Mouse (Mus musculus) CD4-positive, CD25-positive, alpha-beta regulatory T cell, adult 4 months (primary cell): Measurements from ENCODE around the gene Slc25a26. TPM values are rescaled to one million over a fixed set of nuclear protein-coding genes. Genes with fewer than 3 reads are reported as not detected.

Experiments used
- ATAC-seq: one replicate; pipeline ENCODE4 v1.8.0; 2017
- polyA plus RNA-seq, 2 experiments: library from polyadenylated mRNA; unstranded; fragments of 100-300 nt; shearing (Covaris generic); gene quantifications; one replicate each; pipeline ENCODE4 v1.2.1; 2017

Slc25a26 gene
- polyA plus RNA-seq, 2 experiments from 2014 or later = 6.8 to 7.0 TPM

DNA sequence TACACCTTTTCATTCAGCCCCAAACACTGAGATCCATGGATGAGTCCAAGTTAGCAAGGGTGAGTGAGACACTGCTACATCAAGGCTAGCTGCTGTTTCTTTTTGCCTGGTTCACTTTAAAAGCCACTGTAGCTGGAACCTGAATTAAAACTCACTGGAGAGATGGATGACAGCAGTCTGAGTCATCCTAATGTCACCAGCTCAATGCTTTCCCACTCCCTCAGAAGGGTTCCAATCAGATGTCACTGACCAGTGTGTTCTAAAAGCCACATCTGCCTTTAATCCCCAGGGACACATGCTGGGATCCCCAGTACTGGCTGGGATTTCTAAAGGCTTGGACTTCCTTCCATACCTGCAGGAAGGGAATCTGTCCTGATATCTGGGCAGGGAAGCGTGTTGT is 141.9 kb downstream of the Slc25a26 start:
- no peak for ATAC-seq

DNA sequence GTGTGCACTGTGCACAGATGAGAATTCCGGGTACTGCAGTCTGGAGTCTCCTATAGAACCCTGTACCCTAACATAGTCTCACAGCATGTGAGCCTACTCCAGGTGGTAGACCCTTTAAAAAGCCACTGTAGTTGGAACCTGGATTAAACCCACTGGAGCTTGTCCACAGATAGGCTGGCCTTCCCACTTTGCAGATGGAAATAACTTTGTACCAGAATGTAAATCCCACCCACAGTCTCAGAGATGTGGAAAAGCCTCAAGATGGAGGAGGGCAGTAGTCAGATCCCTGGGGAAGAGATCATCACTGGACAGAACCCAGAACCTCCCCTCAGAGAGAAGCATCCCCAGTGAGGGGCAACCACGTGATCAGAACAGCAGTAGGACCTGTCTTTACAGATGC is 143.9 kb downstream of the Slc25a26 start:
- no peak for ATAC-seq

DNA sequence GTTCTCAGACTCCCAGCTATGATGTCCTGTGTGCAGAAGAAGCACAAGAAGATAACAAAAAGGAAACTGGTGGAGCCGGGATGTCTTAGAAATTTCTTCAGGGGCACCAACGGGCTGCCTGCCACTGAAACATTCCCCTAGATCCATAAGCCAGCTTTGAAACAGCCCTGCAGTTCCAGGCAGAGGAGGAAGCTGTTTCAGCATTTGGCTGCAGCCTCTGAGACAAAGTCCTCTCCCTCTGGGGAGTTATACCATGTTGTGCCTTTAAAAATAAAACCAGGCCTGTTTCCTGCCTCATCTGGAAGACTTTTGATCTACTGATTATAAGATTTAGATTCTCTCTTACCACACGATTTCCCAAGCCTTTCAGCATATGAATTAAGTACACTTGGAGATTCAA is 144.5 kb downstream of the Slc25a26 start:
- no peak for ATAC-seq

GRCm38 (mm10) chr6:94645723-94646122 is 145.6 kb downstream of the Slc25a26 start:
- ATAC-seq = peak; percentile 13

DNA sequence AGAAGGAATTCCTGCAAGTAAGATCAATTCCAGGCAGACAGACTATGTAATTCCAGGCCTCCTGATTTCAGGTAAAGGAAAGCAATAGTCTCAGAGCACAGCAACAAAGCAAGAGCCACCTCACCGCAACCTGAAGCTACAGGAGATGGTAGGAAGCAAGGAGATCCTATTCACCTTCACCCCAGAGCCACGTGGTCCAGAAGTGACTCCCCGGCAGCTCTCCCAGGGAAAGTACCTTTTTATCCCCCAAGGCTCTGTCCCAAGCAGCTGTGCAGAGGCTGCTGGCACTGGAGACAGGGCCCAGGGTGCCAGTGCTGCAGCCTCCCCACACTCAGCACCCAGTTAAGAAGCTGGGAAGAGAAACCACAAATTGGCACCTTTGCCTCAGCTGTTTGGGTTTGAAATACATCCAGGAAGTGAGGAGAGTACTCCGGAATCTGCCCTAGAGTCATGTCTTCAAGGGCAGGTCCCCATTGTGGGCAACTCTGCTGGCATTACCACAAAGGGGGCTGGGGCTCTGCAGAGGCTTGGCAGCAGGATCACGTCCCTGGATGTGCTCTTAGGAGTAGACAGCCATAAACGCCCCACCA is 146.2 kb downstream of the Slc25a26 start:
- ATAC-seq = peak; percentile 28

- no peak for ATAC-seq
These were observed 146.8 kb downstream of the Slc25a26 start for GRCm38 (mm10) chr6:94646902-94647301.

DNA sequence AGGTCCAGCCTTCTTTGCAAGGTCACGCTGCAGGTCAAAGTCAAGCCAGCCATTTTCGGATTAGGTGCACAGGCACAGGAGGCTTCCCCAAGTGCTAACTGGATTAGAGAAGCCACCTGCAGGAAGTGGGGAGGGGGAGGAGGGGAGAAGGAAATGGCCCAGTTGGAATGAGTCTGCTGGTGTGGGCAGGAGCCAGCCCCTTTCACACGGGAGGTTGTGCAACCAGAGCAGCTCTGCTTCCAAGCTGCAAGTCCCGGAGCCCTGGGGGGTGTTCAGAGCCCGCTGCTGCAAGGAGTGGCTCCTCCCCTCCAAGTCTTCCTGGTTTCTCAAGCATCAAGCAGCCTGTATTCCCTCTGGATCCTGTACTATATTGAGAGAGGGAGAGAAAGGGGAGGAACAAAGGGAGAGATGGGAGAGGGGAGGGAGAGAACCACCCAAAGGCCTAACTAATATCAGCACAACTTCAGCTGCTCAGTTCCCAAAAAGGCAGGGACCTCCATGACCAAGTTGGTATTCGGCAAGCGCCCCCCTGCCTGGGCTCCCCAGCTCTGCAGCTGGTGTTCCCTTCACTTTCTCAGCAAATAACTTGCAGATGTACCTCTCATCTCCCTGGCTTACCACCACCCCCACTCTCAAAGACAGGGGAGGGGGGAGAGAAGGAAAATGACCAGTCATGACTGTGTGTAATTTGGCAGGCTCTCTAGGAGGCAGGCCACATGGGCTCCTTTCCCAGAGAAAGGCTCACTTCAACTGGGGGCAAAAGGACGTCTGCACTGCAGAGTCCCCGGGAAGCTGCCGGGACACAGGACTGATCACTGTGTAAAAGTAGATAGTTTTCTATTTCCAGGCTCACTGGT is 147.7 kb downstream of the Slc25a26 start:
- ATAC-seq = peak; percentile 53

DNA sequence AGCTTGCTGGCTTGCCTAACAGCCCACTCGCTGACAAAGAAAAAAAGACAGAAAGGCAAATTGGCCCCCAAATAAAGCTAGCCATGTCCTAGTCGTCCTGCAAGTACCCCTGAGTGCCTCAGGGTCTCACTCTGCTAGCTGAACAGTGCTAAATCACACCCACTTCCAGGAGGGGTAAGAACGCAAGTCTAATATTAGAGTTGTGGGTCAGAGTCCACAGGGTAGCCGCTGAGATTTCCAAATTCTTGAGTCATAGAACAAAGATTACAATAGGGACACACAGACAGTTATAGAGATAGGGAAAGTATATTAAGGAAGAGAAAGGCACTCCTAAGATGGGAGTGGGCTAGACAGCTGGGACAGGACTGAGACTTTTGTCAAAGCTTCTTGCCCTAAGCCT is 148.4 kb downstream of the Slc25a26 start:
- no peak for ATAC-seq

- ATAC-seq = no peak
These were observed 149.5 kb downstream of the Slc25a26 start for GRCm38 (mm10) chr6:94649637-94650036.

- ATAC-seq = no peak
These were observed 151.4 kb downstream of the Slc25a26 start for GRCm38 (mm10) chr6:94651541-94651940.

DNA sequence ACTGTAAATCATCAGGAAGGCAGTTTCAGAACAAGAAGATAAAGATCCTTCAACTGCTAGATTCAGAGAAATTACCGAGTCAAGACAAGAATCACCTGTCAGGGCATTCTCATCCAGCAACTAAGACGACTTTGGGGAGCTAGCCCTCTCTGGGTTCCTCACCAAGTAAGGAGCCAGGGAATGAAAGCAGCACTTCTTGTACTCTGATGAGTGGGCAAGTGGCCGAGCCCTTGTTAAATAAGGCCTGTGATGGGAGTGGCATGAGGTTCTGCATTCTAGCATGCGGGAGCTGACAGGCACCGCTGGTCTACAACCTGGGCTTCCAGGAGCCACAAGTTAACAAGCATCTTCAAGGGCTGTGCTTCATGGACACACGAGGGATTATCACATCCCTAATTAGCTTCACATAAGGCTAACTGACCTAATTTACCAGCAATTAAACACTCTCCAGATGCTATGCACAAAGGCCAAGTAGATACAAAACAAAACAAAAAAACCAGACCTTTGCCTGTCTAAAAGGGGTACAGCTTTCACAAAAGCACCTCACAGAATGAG is 152.6 kb downstream of the Slc25a26 start:
- no peak for ATAC-seq

GRCm38 (mm10) chr6:94653388-94654316 is 153.5 kb downstream of the Slc25a26 start:
- ATAC-seq = no peak

Other genes with a start within 250 kb of the Slc25a26 start
- gene Magi1, start 216.4 kb upstream of the Slc25a26 start, polyA plus RNA-seq = under 1 TPM; 0.08 to 0.54 TPM
- 10 to 100 TPM; 30.8 to 38.6 TPM for gene Lrig1, start 199.8 kb downstream of the Slc25a26 start, polyA plus RNA-seq